Mouse (Mus musculus): ENCODE measurements around the gene 0610040J01Rik.

0610040J01Rik gene

GRCm38 (mm10) chr5:63906149-63907093 lies 94.3 kb downstream of the 0610040J01Rik start:
- DNase-seq, result peak; percentile 51 to 66

GRCm38 (mm10) chr5:63907513-63907912 lies 95.3 kb downstream of the 0610040J01Rik start:
- no peak for DNase-seq

- DNase-seq, result no peak
Measured at GRCm38 (mm10) chr5:63910171-63910960, 98.2 kb downstream of the 0610040J01Rik start.

- DNase-seq, result no peak
Measured at GRCm38 (mm10) chr5:63914896-63915295, 102.7 kb downstream of the 0610040J01Rik start.

- DNase-seq, result no peak
Measured at GRCm38 (mm10) chr5:63916457-63917139, 104.4 kb downstream of the 0610040J01Rik start.

- no peak for DNase-seq
Measured at GRCm38 (mm10) chr5:63918201-63918600, 106.0 kb downstream of the 0610040J01Rik start.

GRCm38 (mm10) chr5:63923305-63924025 lies 111.3 kb downstream of the 0610040J01Rik start:
- DNase-seq, result no peak

GRCm38 (mm10) chr5:63925035-63925628 lies 113.0 kb downstream of the 0610040J01Rik start:
- no peak for DNase-seq

GRCm38 (mm10) chr5:63930824-63931358 lies 118.7 kb downstream of the 0610040J01Rik start:
- DNase-seq, result no peak

GRCm38 (mm10) chr5:63932829-63933228 lies 120.7 kb downstream of the 0610040J01Rik start:
- DNase-seq, result no peak

- DNase-seq, result no peak
Measured at GRCm38 (mm10) chr5:63935581-63935980, 123.4 kb downstream of the 0610040J01Rik start.

GRCm38 (mm10) chr5:63936740-63937139 lies 124.6 kb downstream of the 0610040J01Rik start:
- DNase-seq, result no peak

GRCm38 (mm10) chr5:63938575-63938974 lies 126.4 kb downstream of the 0610040J01Rik start:
- DNase-seq, result no peak

GRCm38 (mm10) chr5:63941891-63942290 lies 129.7 kb downstream of the 0610040J01Rik start:
- DNase-seq, result no peak

- DNase-seq, result no peak
Measured at GRCm38 (mm10) chr5:63943291-63943690, 131.1 kb downstream of the 0610040J01Rik start.

- no peak for DNase-seq
Measured at GRCm38 (mm10) chr5:63947526-63947925, 135.4 kb downstream of the 0610040J01Rik start.

GRCm38 (mm10) chr5:63949195-63949594 lies 137.0 kb downstream of the 0610040J01Rik start:
- DNase-seq, result no peak

All from thymus, adult 18-20 months (tissue).